Mouse (Mus musculus): ENCODE measurements at regions not wholly inside any gene's neighbourhood (a gene's known extent, or its start where the extent isn't known, plus 50 kb on each side); places are given as distances from the start of the nearest gene placed in this dataset.

DNA sequence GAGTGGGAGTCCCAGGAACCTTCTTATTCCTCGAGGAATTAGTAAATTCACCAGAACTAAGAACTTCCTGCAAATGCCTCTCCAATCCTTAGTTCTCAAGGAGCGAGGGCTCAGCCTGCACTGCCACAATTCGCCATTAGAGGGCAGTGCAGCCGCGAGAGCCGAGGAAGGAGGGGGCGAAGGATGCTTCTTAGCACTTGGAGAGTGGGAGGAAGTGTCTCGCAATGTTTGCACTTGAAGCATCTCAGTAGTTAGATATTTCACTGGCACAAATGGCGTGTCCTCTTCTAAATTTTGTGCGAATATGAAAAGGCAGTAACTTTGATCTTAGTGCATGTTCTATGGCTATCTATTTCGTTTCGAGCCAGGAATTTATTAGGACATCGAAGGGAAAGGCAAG is 59.0 kb upstream of the Slc30a5 start:
- TF ChIP-seq CTCF (conservative IDR thresholded peaks at IDR 0.05 in 1 of 2, IDR thresholded peaks at IDR 0.05 in 1 of 2; ENCODE audit: low read depth in 2 of 2, low read length in 2 of 2), result peak; percentile 77 to 89
- TF ChIP-seq CHD1 (IDR thresholded peaks at IDR 0.05; ENCODE audit: low read depth, low read length), result no peak
- no peak for TF ChIP-seq ETS1 (conservative IDR thresholded peaks at IDR 0.05; ENCODE audit: low read depth, low read length)
- no peak for TF ChIP-seq GABPA (IDR thresholded peaks at IDR 0.05; ENCODE audit: insufficient replicate concordance, low read depth, low read length)
- TF ChIP-seq MAX (IDR thresholded peaks at IDR 0.05; ENCODE audit: low read length), result no peak
- TF ChIP-seq POLR2A (IDR thresholded peaks at IDR 0.05; ENCODE audit: low read depth, low read length), result no peak
- no peak for TF ChIP-seq JUN (IDR thresholded peaks at IDR 0.05; ENCODE audit: insufficient read depth, low read depth, low read length)

Measured in CH12.LX (cell line).